Mouse (Mus musculus): ENCODE measurements around the gene Cdc27. TPM values are rescaled to one million over a fixed set of nuclear protein-coding genes. Genes with fewer than 3 reads are reported as not detected.
"Not testable (repeated sequence)": the region's sequence is repeated elsewhere in the genome, so short reads cannot be mapped to it uniquely, and the experiment has no call there.

Cdc27 gene
- polyA plus RNA-seq, 1 experiment from 2014 or later, result 37.4 TPM

DNA sequence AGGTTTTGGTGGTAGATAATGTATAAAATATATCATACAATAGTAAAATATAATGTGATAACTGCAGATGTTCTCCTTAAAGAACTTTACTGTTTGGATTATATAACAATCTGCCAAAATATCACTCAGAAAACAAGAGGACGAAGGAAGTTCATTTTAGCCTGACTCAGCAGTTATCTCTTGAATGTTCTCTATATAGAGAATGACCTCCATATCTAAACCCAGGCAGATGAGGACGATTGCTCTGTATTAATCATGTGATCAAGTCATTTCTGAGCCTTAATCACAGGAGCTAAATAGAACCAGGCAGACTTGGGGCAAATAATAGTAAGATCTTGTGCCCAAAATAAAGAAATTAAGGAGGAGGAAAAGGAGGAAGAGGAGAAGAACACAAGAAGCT lies 5.9 kb downstream of the Cdc27 start:
- Histone ChIP-seq H3K4me2 (replicated peaks) (no peak overlapping the region), H3K36me3 (0 out of 2 replicates have a peak, but pooled peaks cover 11% of the 10 kb centered on the region), H3K4me1 (peaks cover 16% of the 10 kb centered on the region), H3K9me3 (replicated peaks) (no peaks in the 10 kb centered on the region), H3K27me3 (no peaks in the 10 kb centered on the region), H3K27ac (replicated peaks) (no peak overlapping the region), H3K4me3 (replicated peaks) (no peak overlapping the region), H3K9ac (no peak overlapping the region)
- WGBS, result 82% methylated on average over 2 of the region's 2 CpGs
- no peak for ATAC-seq (ENCODE audit: insufficient number of reproducible peaks, low FRiP score, low TSS enrichment, low read depth)

DNA sequence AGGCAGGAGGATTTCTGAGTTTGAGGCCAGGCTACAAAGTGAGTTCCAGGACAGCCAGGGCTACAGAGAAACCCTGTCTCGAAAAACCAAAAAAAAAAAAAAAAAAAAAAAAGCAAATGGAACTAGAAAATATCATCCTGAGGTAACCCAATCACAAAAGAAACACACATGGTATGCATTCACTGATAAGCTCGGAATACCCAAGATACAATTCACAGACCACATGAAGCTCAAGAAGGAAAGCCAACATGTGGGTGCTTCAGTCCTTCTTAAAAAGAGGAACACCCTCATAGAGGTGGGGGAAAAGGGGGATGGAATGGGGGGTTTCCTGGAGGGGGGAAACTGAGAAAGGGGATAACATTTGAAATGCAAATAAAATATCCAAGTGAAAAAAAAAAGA lies 7.1 kb downstream of the Cdc27 start:
- ATAC-seq (ENCODE audit: insufficient number of reproducible peaks, low FRiP score, low TSS enrichment, low read depth); H3K27me3 ChIP-seq; H3K9ac ChIP-seq; H3K27ac ChIP-seq (replicated peaks); H3K4me3 ChIP-seq (replicated peaks); H3K4me2 ChIP-seq (replicated peaks); H3K9me3 ChIP-seq (replicated peaks): not testable (repeated sequence)
- WGBS, result 93% methylated on average over 2 of the region's 2 CpGs
- peaks cover 12% of the 10 kb centered on the region for H3K4me1 ChIP-seq
- 0 out of 2 replicates have a peak, but pooled peaks cover 11% of the 10 kb centered on the region for H3K36me3 ChIP-seq

DNA sequence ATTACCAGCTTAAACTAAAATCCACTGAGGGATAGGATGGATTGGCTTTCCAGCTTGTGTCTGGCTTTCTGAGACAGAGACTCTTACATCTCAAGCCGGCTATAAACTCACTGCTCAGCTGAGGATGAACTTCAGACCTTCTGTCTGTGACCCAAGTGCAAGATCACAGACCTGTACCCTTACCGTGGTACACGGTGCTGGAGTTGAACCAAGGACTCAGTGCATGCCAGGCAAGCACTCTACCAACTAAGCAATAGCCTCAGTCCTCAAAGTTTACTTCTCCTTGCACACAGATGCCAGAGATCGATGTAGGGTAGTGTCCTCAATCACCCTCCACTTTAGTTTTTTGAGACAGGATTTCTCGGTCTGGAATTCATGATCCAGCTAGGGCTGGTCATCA lies 10.6 kb downstream of the Cdc27 start:
- 91% methylated on average over 5 of the region's 5 CpGs for whole genome bisulfite sequencing
- Histone ChIP-seq H3K9me3 (replicated peaks) (no peaks in the 10 kb centered on the region), H3K9ac (no peak overlapping the region), H3K27ac (replicated peaks) (no peak overlapping the region), H3K36me3 (0 out of 2 replicates have a peak, but pooled peaks cover 16% of the 10 kb centered on the region), H3K4me1 (peaks cover 3% of the 10 kb centered on the region; the same call in 1 of the 2 replicates), H3K4me2 (replicated peaks) (no peak overlapping the region), H3K4me3 (replicated peaks) (no peak overlapping the region), H3K27me3 (no peaks in the 10 kb centered on the region)
- no peak for ATAC-seq (ENCODE audit: insufficient number of reproducible peaks, low FRiP score, low TSS enrichment, low read depth)

DNA sequence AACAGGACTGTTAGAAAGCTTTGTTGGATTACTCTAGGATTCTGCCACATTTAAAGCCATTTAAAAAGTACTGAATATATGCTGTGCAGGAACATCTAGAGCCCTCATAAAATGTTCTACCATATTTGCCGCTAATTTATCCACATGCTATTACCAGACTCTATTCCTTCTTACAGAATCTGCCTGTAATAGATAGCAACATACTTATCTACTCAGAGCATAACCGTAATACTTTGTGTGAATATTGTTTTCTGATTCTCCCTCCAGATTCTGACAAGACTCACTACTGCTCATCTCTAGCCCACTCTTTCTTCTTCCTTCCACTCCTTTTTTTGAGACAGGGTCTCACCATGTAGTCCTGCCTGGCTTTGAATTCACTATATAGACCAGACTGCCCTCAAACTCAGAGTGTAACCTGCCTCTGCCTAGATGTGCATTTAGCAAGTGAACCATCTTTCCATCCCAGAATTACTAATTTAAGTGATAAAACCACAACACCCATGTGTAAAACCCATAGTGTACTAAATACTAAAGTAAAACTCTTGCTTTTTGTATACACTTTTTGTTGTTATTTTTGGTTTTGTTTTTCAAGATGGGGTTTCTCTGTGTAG lies 12.4 kb downstream of the Cdc27 start:
- Histone ChIP-seq H3K4me3 (replicated peaks) (no peak overlapping the region), H3K9me3 (replicated peaks) (no peaks in the 10 kb centered on the region), H3K4me2 (replicated peaks) (no peak overlapping the region), H3K4me1 (no peaks in the 10 kb centered on the region), H3K27ac (replicated peaks) (no peak overlapping the region), H3K36me3 (peaks cover 32% of the 10 kb centered on the region), H3K9ac (no peak overlapping the region), H3K27me3 (no peaks in the 10 kb centered on the region)
- no peak for ATAC-seq (ENCODE audit: insufficient number of reproducible peaks, low FRiP score, low TSS enrichment, low read depth)
- 93% methylated on average over 2 of the region's 2 CpGs for WGBS

DNA sequence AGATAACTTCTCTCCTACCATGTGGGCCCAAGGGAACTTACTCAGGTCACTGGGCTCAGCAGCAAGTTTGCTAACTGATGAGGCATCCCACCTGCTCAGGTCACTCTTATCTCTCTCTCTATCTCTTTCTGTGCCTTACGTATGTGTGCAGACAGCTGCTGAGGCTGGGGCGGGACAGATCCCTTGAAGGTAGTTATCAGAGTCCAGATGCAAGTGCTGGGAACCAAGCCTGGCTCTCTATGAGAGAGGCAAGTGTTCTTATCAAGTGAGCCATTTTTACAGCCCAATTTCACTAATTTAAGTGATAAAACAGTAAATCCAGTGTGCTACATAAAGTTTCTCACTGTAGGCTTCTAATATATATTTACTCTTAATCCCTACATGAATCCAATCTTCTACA lies 13.6 kb downstream of the Cdc27 start:
- Histone ChIP-seq H3K27ac (replicated peaks) (no peak overlapping the region), H3K27me3 (no peaks in the 10 kb centered on the region), H3K9ac (no peak overlapping the region), H3K4me3 (replicated peaks) (no peak overlapping the region), H3K4me1 (no peaks in the 10 kb centered on the region), H3K9me3 (replicated peaks) (no peaks in the 10 kb centered on the region), H3K4me2 (replicated peaks) (no peak overlapping the region), H3K36me3 (peaks cover 42% of the 10 kb centered on the region)
- ATAC-seq (ENCODE audit: insufficient number of reproducible peaks, low FRiP score, low TSS enrichment, low read depth), result no peak
- 85% methylated on average over 2 of the region's 2 CpGs for WGBS

DNA sequence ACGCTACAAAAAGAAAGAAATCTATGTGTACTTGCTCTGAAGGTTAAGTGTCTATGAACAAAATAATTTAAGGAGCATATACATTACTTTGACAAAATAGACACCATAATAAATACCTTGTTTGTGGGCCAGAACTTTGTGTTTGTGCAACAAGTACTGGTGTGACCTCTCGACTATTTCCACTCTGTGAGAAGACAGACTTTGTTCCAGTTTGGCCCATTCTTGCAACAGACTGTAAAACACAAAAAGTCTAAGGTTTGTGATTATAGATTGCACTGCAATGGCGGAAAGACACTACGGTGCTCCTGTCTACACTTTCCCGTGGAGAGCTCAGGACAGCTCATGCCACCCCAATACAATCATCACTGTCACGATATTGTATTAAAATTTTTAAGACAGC lies 24.5 kb downstream of the Cdc27 start:
- ATAC-seq (ENCODE audit: insufficient number of reproducible peaks, low FRiP score, low TSS enrichment, low read depth), result no peak
- H3K4me1 ChIP-seq, result no peaks in the 10 kb centered on the region
- no peak overlapping the region for H3K27ac ChIP-seq (replicated peaks)
- H3K4me3 ChIP-seq (replicated peaks), result no peak overlapping the region
- peaks cover 69% of the 10 kb centered on the region for H3K36me3 ChIP-seq
- no peak overlapping the region for H3K9ac ChIP-seq
- WGBS, result 95% methylated on average over 6 of the region's 6 CpGs
- no peaks in the 10 kb centered on the region for H3K27me3 ChIP-seq
- H3K4me2 ChIP-seq (replicated peaks), result no peak overlapping the region
- no peaks in the 10 kb centered on the region for H3K9me3 ChIP-seq (replicated peaks)

DNA sequence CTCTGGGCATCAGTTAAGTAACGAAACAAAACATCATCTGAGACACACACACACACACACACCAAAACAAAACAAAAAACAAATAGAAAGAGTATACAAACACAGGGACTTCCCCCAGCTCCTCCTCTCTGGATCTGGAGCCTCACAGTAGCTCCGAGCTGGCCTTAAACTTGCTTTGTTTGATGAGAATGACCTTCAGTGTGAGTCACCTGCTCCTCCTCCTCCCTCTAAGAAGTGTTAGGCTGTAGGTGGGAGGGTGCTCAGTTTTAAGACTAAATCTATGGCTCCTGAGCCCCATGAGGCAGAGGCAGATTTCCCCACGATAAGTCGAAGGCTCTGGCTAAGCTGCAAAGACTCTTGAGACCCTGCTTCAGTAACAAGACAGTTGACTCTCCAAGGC lies 38.0 kb downstream of the Cdc27 start:
- WGBS, result 94% methylated on average over 4 of the region's 4 CpGs

DNA sequence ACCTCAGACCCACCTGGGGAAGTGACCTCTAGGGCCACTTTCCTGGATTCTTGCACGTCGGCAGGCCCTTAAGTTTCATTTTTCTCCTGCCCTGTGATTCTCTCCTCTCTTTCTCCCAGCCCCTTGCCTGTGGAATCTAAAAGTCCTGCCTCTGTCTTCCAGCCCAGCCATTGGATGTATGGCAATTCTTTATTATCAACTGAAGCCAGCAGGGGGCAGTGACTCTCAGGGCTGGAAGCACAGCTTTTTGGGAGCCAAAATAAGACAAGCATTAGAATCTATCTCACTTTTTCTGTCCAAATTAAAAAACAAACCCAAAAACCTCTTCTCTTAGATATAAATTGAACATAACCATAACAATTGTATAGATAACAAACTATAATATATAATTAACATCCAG lies 39.8 kb downstream of the Cdc27 start:
- no peak overlapping the region for H3K9ac ChIP-seq
- no peaks in the 10 kb centered on the region for H3K27me3 ChIP-seq
- H3K27ac ChIP-seq (replicated peaks), result no peak overlapping the region
- WGBS, result 82% methylated on average over 2 of the region's 2 CpGs
- H3K4me1 ChIP-seq, result no peaks in the 10 kb centered on the region
- no peak for ATAC-seq (ENCODE audit: insufficient number of reproducible peaks, low FRiP score, low TSS enrichment, low read depth)
- no peaks in the 10 kb centered on the region for H3K9me3 ChIP-seq (replicated peaks)
- no peak overlapping the region for H3K4me3 ChIP-seq (replicated peaks)
- no peak overlapping the region for H3K4me2 ChIP-seq (replicated peaks)
- H3K36me3 ChIP-seq, result peaks cover 74% of the 10 kb centered on the region

More for the DNA sequence above, 38.0 kb downstream of the Cdc27 start:
- no peak overlapping the region for H3K4me2 ChIP-seq (replicated peaks)
- no peaks in the 10 kb centered on the region for H3K4me1 ChIP-seq
- no peak overlapping the region for H3K9ac ChIP-seq
- peaks cover 77% of the 10 kb centered on the region for H3K36me3 ChIP-seq
- H3K27ac ChIP-seq (replicated peaks), result no peak overlapping the region
- H3K4me3 ChIP-seq (replicated peaks), result no peak overlapping the region
- H3K27me3 ChIP-seq, result no peaks in the 10 kb centered on the region
- no peak for ATAC-seq (ENCODE audit: insufficient number of reproducible peaks, low FRiP score, low TSS enrichment, low read depth)
- H3K9me3 ChIP-seq (replicated peaks), result no peaks in the 10 kb centered on the region

DNA sequence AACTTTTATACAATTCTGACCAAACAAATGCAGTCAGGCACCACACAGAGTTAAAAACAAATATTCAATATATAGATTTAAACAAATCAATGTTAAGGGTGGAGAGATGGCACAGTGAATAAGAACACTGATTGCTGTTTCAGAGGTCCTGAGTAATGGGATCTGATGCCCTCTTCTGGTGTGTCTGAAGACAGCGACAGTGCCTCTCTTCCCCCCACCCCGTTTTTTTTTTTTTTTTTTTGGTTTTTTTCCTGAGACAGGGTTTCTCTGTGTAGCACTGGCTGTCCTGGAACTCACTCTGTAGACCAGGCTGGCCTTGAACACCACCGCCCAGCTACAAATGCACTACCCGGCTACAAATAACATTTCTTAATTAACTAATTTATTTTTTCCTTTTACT lies 42.0 kb downstream of the Cdc27 start:
- Histone ChIP-seq H3K27ac (replicated peaks) (no peak overlapping the region), H3K4me3 (replicated peaks) (no peak overlapping the region), H3K27me3 (no peaks in the 10 kb centered on the region), H3K4me2 (replicated peaks) (no peak overlapping the region), H3K36me3 (peaks cover 70% of the 10 kb centered on the region), H3K9ac (no peak overlapping the region), H3K9me3 (replicated peaks) (no peaks in the 10 kb centered on the region), H3K4me1 (no peaks in the 10 kb centered on the region)
- WGBS, result 74% methylated on average over 4 of the region's 4 CpGs
- ATAC-seq (ENCODE audit: insufficient number of reproducible peaks, low FRiP score, low TSS enrichment, low read depth), result no peak

DNA sequence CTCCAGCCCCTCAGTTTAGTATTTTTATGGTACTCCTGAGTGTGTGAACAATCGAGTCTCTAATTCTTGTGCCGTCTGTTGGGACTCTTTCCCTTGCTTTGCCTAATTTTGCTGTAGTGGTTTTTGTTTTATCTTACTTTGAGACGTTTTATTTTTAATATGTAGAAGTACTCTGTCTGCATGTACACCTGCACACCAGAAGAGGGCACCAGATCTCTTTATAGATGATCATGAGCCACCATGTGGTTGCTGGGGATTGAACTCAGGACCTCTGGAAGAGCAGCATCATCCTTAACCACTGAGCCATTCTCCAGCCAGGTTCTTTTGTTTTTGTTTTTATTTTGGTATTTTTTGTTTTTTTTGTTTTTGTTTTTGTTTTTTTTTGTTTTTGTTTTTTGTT lies 62.1 kb downstream of the Cdc27 start:
- WGBS, result 84% methylated on average over 3 of the region's 3 CpGs
- Histone ChIP-seq H3K27ac (replicated peaks) (no peak overlapping the region), H3K4me3 (replicated peaks) (no peak overlapping the region), H3K9ac (no peak overlapping the region), H3K4me2 (replicated peaks) (no peak overlapping the region), H3K27me3 (no peaks in the 10 kb centered on the region), H3K36me3 (no peaks in the 10 kb centered on the region), H3K9me3 (replicated peaks) (no peaks in the 10 kb centered on the region), H3K4me1 (no peaks in the 10 kb centered on the region)
- no peak for ATAC-seq (ENCODE audit: insufficient number of reproducible peaks, low FRiP score, low TSS enrichment, low read depth)

DNA sequence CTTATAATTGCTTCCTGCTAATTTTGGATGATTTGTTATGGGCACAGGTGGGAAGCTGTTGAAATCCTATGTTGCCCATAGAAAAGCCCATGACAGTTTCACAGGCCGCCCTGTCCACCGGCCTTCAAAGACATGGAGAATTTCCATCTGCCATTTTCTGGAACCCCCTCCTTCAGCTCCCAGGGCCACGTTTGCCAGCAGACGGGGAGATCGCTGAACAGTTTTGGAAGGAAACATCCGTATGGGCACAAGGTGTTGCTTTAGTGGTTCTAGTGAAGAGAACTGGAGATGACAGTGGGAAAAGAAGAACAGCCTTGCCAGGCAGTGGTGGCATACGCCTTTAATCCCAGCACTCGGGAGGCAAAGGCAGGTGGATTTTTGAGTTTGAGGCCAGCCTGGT lies 68.4 kb downstream of the Cdc27 start:
- Histone ChIP-seq H3K4me1 (no peaks in the 10 kb centered on the region), H3K36me3 (no peaks in the 10 kb centered on the region), H3K4me2 (replicated peaks) (no peak overlapping the region), H3K9ac (no peak overlapping the region), H3K9me3 (replicated peaks) (no peaks in the 10 kb centered on the region), H3K27me3 (no peaks in the 10 kb centered on the region), H3K4me3 (replicated peaks) (no peak overlapping the region), H3K27ac (replicated peaks) (no peak overlapping the region)
- no peak for ATAC-seq (ENCODE audit: insufficient number of reproducible peaks, low FRiP score, low TSS enrichment, low read depth)
- 85% methylated on average over 8 of the region's 8 CpGs for WGBS

DNA sequence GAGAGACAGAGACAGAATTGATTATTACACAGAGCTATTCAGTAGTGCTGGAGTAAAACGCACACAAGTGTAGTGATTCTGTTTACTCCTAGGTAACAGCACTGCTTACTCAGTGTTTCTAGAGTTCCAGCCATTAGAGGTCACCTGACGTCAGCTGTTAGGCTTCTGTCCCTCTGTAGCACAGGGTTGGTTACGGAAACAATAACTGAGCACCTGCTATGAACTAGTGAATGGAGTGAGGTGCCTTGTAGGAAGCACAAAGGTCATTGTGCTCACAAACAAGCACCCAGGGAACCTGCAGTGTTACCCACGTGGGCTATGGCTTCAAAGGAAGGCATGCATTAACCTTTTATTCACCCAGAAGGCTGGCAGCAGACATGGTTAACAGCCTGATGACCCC lies 70.9 kb downstream of the Cdc27 start:
- Histone ChIP-seq H3K27me3 (no peaks in the 10 kb centered on the region), H3K4me2 (replicated peaks) (no peak overlapping the region), H3K27ac (replicated peaks) (no peak overlapping the region), H3K4me3 (replicated peaks) (no peak overlapping the region), H3K36me3 (no peaks in the 10 kb centered on the region), H3K9me3 (replicated peaks) (no peaks in the 10 kb centered on the region), H3K4me1 (no peaks in the 10 kb centered on the region), H3K9ac (no peak overlapping the region)
- ATAC-seq (ENCODE audit: insufficient number of reproducible peaks, low FRiP score, low TSS enrichment, low read depth), result no peak
- 71% methylated on average over 4 of the region's 4 CpGs for WGBS

All from embryonic facial prominence, embryonic 15.5 days (tissue).